Mouse (Mus musculus) olfactory bulb, adult 2 months (tissue): ENCODE data around the gene Lpcat1.

Experiments
- CTCF ChIP-seq: fragments of 200-500 bp; IDR thresholded peaks from 2 replicates; pipeline ENCODE4 v1.5.1; 2012; ENCODE audit warnings: low read depth, mild to moderate bottlenecking, low read length, moderate library complexity; ENCODE audit not compliant: insufficient read depth
- POLR2A ChIP-seq: fragments of 200-500 bp; IDR thresholded peaks from 2 replicates; pipeline ENCODE4 v1.6.1; 2012; ENCODE audit warnings: mild to moderate bottlenecking, low read depth, low read length, moderate library complexity; ENCODE audit not compliant: insufficient read depth

GRCm38 (mm10) chr13:73441686-73442085 is 25.3 kb upstream of the Lpcat1 start:
- no peak for TF ChIP-seq POLR2A
- no peak for TF ChIP-seq CTCF
